8 mouse cellular contexts compared by ENCODE assay signal in genomic region chr1:164899506-164899905, GRCm38 (mm10). TPM values are rescaled to one million over a fixed set of nuclear protein-coding genes. Genes with fewer than 3 reads are reported as not detected.
DNase-seq lines count a peak whose midpoint lies in the region; ATAC-seq and TF ChIP-seq lines count a peak whose summit lies in the region.

No protein-coding gene starts in this region.

- H3K4me1 ChIP-seq in embryonic facial prominence, embryonic 14.5 days (ENCODE audit: control insufficient read depth, insufficient read depth, low read length) = no peaks in the 10 kb centered on the region; the same call in 1 of the 2 replicates
- H3K4me1 ChIP-seq in hindbrain, embryonic 10.5 days (replicated peaks) = peaks cover 26% of the 10 kb centered on the region
- H3K4me1 ChIP-seq in limb, embryonic 11.5 days (ENCODE audit: control insufficient read depth, insufficient read depth, low read length) = no peaks in the 10 kb centered on the region

- H3K79me2 ChIP-seq in myocyte (ENCODE audit: control insufficient read depth, insufficient read depth) = no peaks in the 10 kb centered on the region

- peak overlapping the region; percentile 80 for H3K4me2 ChIP-seq in embryonic facial prominence, embryonic 14.5 days (ENCODE audit: low read depth, low read length)
- H3K4me2 ChIP-seq in limb, embryonic 11.5 days (ENCODE audit: low read depth, severe bottlenecking) = peak overlapping the region; percentile 81
- H3K4me2 ChIP-seq in myocyte (ENCODE audit: low read depth) = peak overlapping the region; percentile 85

- peak overlapping the region; percentile 61 for H3K9ac ChIP-seq in embryonic facial prominence, embryonic 14.5 days (ENCODE audit: low read depth, low read length)
- no peak overlapping the region; the same call in 1 of the 2 replicates for H3K9ac ChIP-seq in limb, embryonic 11.5 days (ENCODE audit: low read length)

- WGBS in embryonic facial prominence, embryonic 14.5 days = 20% methylated on average over 7 of the region's 7 CpGs
- 27% methylated on average over 7 of the region's 7 CpGs for WGBS in hindbrain, embryonic 10.5 days
- WGBS in limb, embryonic 11.5 days = 29% methylated on average over 7 of the region's 7 CpGs

- TF ChIP-seq POLR2A in myocyte (IDR thresholded peaks at IDR 0.05; ENCODE audit: insufficient read length, low read depth) = no peak

- no peak overlapping the region for H3ac ChIP-seq in myocyte (ENCODE audit: control insufficient read depth, insufficient read length)

- no peaks in the 10 kb centered on the region for H3K36me3 ChIP-seq in embryonic facial prominence, embryonic 14.5 days (ENCODE audit: control insufficient read depth, insufficient read depth, low read length)
- no peaks in the 10 kb centered on the region for H3K36me3 ChIP-seq in hindbrain, embryonic 10.5 days
- no peaks in the 10 kb centered on the region for H3K36me3 ChIP-seq in limb, embryonic 11.5 days (ENCODE audit: control insufficient read depth, insufficient read depth, low read length)
- H3K36me3 ChIP-seq in myocyte (ENCODE audit: control insufficient read depth, insufficient read depth) = no peaks in the 10 kb centered on the region

- H3K4me3 ChIP-seq in embryonic facial prominence, embryonic 14.5 days (ENCODE audit: low read depth, low read length) = peak overlapping the region; percentile 48
- peak overlapping the region; percentile 65 for H3K4me3 ChIP-seq in hindbrain, embryonic 10.5 days
- H3K4me3 ChIP-seq in limb, embryonic 11.5 days (ENCODE audit: low read depth, low read length) = peak overlapping the region; percentile 46
- peak overlapping the region; percentile 7 for H3K4me3 ChIP-seq in myocyte

- H3K27ac ChIP-seq in embryonic facial prominence, embryonic 14.5 days (replicated peaks; ENCODE audit: low read depth, low read length) = no peak overlapping the region
- H3K27ac ChIP-seq in hindbrain, embryonic 10.5 days = no peak overlapping the region; the same call in 1 of the 2 replicates
- no peak overlapping the region for H3K27ac ChIP-seq in limb, embryonic 11.5 days (replicated peaks; ENCODE audit: low read depth, low read length)

- no peaks in the 10 kb centered on the region for H3K9me3 ChIP-seq in embryonic facial prominence, embryonic 14.5 days (ENCODE audit: control insufficient read depth, low read length)
- H3K9me3 ChIP-seq in hindbrain, embryonic 10.5 days = no peaks in the 10 kb centered on the region
- no peaks in the 10 kb centered on the region for H3K9me3 ChIP-seq in limb, embryonic 11.5 days (ENCODE audit: control insufficient read depth, low read length)

- intact Hi-C loops in left cerebral cortex, postnatal 25 days (cut with DNase I) = loop anchor here (2.0 to 10.0 kb wide), 8 partner anchors 27 to 439 kb away; no protein-coding TSS in a partner anchor

- ATAC-seq in embryonic facial prominence, embryonic 14.5 days (ENCODE audit: low read depth) = no peak
- ATAC-seq in limb, embryonic 11.5 days (ENCODE audit: insufficient number of reproducible peaks, low FRiP score, low TSS enrichment, low read depth) = no peak; the same call in 1 of the 2 replicates

- peak; percentile 31 for DNase-seq in adrenal gland, adult 8-10 months
- no peak for DNase-seq in adrenal gland, postnatal 4 days (ENCODE audit: low spot score in 2 of 2)
- DNase-seq in embryonic facial prominence, embryonic 14.5 days (ENCODE audit: low spot score) = no peak
- no peak for DNase-seq in hindbrain, embryonic 10.5 days (ENCODE audit: low spot score)
- no peak for DNase-seq in limb, embryonic 11.5 days (ENCODE audit: low spot score)
- DNase-seq in left cerebral cortex, postnatal 25 days (ENCODE audit: low spot score in 2 of 2) = no peak
- no peak for DNase-seq in yolk sac, embryonic 10.5 days (ENCODE audit: low spot score)

- H3K27me3 ChIP-seq in embryonic facial prominence, embryonic 14.5 days (replicated peaks; ENCODE audit: control insufficient read depth, insufficient read depth, low read length) = no peaks in the 10 kb centered on the region
- peaks cover 13% of the 10 kb centered on the region; the same call in 1 of the 2 replicates for H3K27me3 ChIP-seq in hindbrain, embryonic 10.5 days (ENCODE audit: insufficient read depth, poor library complexity, severe bottlenecking)
- H3K27me3 ChIP-seq in limb, embryonic 11.5 days (ENCODE audit: control insufficient read depth, insufficient read depth, low read length) = no peaks in the 10 kb centered on the region
- no peaks in the 10 kb centered on the region for H3K27me3 ChIP-seq in myocyte (ENCODE audit: control insufficient read depth, insufficient read depth, insufficient read length)

TF ChIP-seq in myocyte, 11 proteins besides CTCF, POLR2A, EP300 and RAD21:
- no peak for TF ChIP-seq CEBPB (IDR thresholded peaks at IDR 0.05; ENCODE audit: insufficient read depth, poor library complexity, severe bottlenecking)
- TF ChIP-seq E2F4 (IDR thresholded peaks at IDR 0.05; ENCODE audit: insufficient read depth) = no peak
- TF ChIP-seq MYOG (IDR thresholded peaks at IDR 0.05; ENCODE audit: control insufficient read depth in 1 of 3, insufficient read depth in 1 of 3, insufficient read length in 2 of 3, low read depth in 2 of 3) = no peak
- no peak for TF ChIP-seq USF1 (IDR thresholded peaks at IDR 0.05; ENCODE audit: low read depth)
- no peak for TF ChIP-seq TCF3 (IDR thresholded peaks at IDR 0.05; ENCODE audit: insufficient read length, low read depth)
- TF ChIP-seq TCF12 (IDR thresholded peaks at IDR 0.05; ENCODE audit: insufficient read depth, poor library complexity, severe bottlenecking) = no peak
- TF ChIP-seq SRF (IDR thresholded peaks at IDR 0.05; ENCODE audit: control insufficient read depth, insufficient read length, low read depth) = no peak
TF ChIP-seq in myocyte: peak in this region for 0.

RNA-seq across cellular contexts. Expression of gene Xcl1, which starts 35.8 kb away (rescaled TPM):
- 1 to 10 TPM in 2 of 4 experiments, not detected in 2; 1.7 to 2.3 TPM for total RNA-seq in adrenal gland, adult 8-10 months (2022)
- 1 to 10 TPM in 1 of 2 experiments, not detected in 1; 1.1 TPM for total RNA-seq in adrenal gland, postnatal 4 days (2021)
- not detected in 2 replicates for polyA plus RNA-seq in embryonic facial prominence, embryonic 14.5 days (2014; fragmentation: Nextera tagmentation; extraction: Ambion mirVana)
- not detected in 2 replicates for polyA plus RNA-seq in hindbrain, embryonic 10.5 days (2016; fragmentation: Nextera tagmentation; extraction: Ambion mirVana)
- not detected in 2 replicates for polyA plus RNA-seq in limb, embryonic 11.5 days (2014; fragmentation: Nextera tagmentation; extraction: Ambion mirVana)
- polyA plus RNA-seq in myocyte (2012; fragmentation: generic; extraction: Trizol) = 0.10 TPM
- not detected for total RNA-seq in left cerebral cortex, postnatal 25 days (2021)

Comparison
In these comparisons a context has a peak if more than half of its experiments do, and no peak if none do; other contexts are left out.
1. H3K4me3 ChIP-seq: peak in every context shown above with its lines; median percentile 65 in hindbrain, embryonic 10.5 days; 48 in embryonic facial prominence, embryonic 14.5 days; 46 in limb, embryonic 11.5 days; 7 in myocyte.